Mouse (Mus musculus) cerebellum, adult 2 months (tissue): Measurements from ENCODE around the gene Enho.

Source experiments
- CTCF ChIP-seq: fragments of 200-500 bp; IDR thresholded peaks from 2 replicates; pipeline ENCODE4 v1.5.1; 2011; ENCODE audit warnings: low read depth, mild to moderate bottlenecking, control low read depth, low read length, moderate library complexity, borderline replicate concordance; ENCODE audit not compliant: insufficient read depth
- POLR2A ChIP-seq: fragments of 200-500 bp; IDR thresholded peaks from 2 replicates; pipeline ENCODE4 v1.6.1; 2011; ENCODE audit warnings: low read length, control low read depth, borderline replicate concordance; ENCODE audit not compliant: insufficient read depth

GRCm38 (mm10) chr4:41612166-41612565 is 28.0 kb downstream of the Enho start:
- TF ChIP-seq POLR2A (no peak), CTCF (no peak)
